Mouse (Mus musculus) megakaryocyte, embryonic 14.5 days (primary cell): ENCODE measurements around the gene Kif14. TPM values are rescaled to one million over a fixed set of nuclear protein-coding genes. Genes with fewer than 3 reads are reported as not detected.

Experiments used
- H3K27me3 ChIP-seq: replicated peaks from 2 replicates; pipeline ENCODE3; 2012; ENCODE audit warnings: inconsistent platforms
- H3K36me3 ChIP-seq: replicated peaks from 2 replicates; pipeline ENCODE3; 2012; ENCODE audit warnings: low read length, inconsistent platforms, mixed read lengths
- H3K4me1 ChIP-seq: 2 replicates; pipeline ENCODE4 v1.6.1; 2012; ENCODE audit warnings: inconsistent platforms
- H3K4me3 ChIP-seq: replicated peaks from 2 replicates; pipeline ENCODE3; 2012; ENCODE audit warnings: moderate library complexity, mild to moderate bottlenecking, inconsistent platforms
- H3K9me3 ChIP-seq: 2 replicates; pipeline ENCODE4 v1.6.1; 2012; ENCODE audit warnings: inconsistent platforms
- FLI1 ChIP-seq: IDR thresholded peaks from 2 replicates; pipeline ENCODE4 v1.6.1; 2012; ENCODE audit warnings: low read length, inconsistent platforms, mixed read lengths
- GATA1 ChIP-seq: IDR thresholded peaks from 3 replicates; pipeline ENCODE4 v1.6.1; 2012; ENCODE audit warnings: mixed read lengths, low read length, inconsistent platforms, borderline replicate concordance
- polyA plus RNA-seq: library from polyadenylated mRNA; stranded (reverse); fragments of >175 nt; gene quantifications from 2 replicates; pipeline ENCODE4 v1.2.3, GENCODE M21; 2012; ENCODE audit warnings: low replicate concordance; ENCODE audit not compliant: insufficient read depth

The Kif14 gene
- polyA plus RNA-seq, 1 experiment, result 0.32 TPM

GRCm38 (mm10) chr1:136525818-136526217 lies 59.7 kb downstream of the Kif14 start:
- H3K4me1 ChIP-seq, result no peaks in the 10 kb centered on the region
- H3K36me3 ChIP-seq, result peaks cover 82% of the 10 kb centered on the region
- TF ChIP-seq GATA1 (no peak), FLI1 (no peak)
- H3K27me3 ChIP-seq, result no peaks in the 10 kb centered on the region
- H3K4me3 ChIP-seq, result no peak overlapping the region
- no peaks in the 10 kb centered on the region for H3K9me3 ChIP-seq

- H3K9me3 ChIP-seq, result no peaks in the 10 kb centered on the region
- peaks cover 77% of the 10 kb centered on the region for H3K36me3 ChIP-seq
Measured at GRCm38 (mm10) chr1:136527163-136527562, 61.0 kb downstream of the Kif14 start.

GRCm38 (mm10) chr1:136532556-136532955 lies 66.4 kb downstream of the Kif14 start:
- TF ChIP-seq GATA1, result no peak
- TF ChIP-seq FLI1, result no peak
- Histone ChIP-seq H3K27me3 (no peaks in the 10 kb centered on the region), H3K36me3 (peaks cover 37% of the 10 kb centered on the region)

More at GRCm38 (mm10) chr1:136527163-136527562, 61.0 kb downstream of the Kif14 start:
- Histone ChIP-seq H3K4me3 (no peak overlapping the region), H3K4me1 (peaks cover under 1% of the 10 kb centered on the region; the same call in 1 of the 2 replicates), H3K27me3 (no peaks in the 10 kb centered on the region)
- TF ChIP-seq FLI1, result no peak
- TF ChIP-seq GATA1, result no peak

GRCm38 (mm10) chr1:136536947-136537346 lies 70.8 kb downstream of the Kif14 start:
- H3K9me3 ChIP-seq, result peaks cover 14% of the 10 kb centered on the region
- peaks cover 4% of the 10 kb centered on the region for H3K27me3 ChIP-seq
- peaks cover 9% of the 10 kb centered on the region; the same call in 1 of the 2 replicates for H3K4me1 ChIP-seq
- no peak overlapping the region for H3K4me3 ChIP-seq
- no peak for TF ChIP-seq GATA1
- no peak for TF ChIP-seq FLI1
- H3K36me3 ChIP-seq, result peaks cover 4% of the 10 kb centered on the region

More at GRCm38 (mm10) chr1:136532556-136532955, 66.4 kb downstream of the Kif14 start:
- peaks cover 7% of the 10 kb centered on the region for H3K9me3 ChIP-seq
- H3K4me3 ChIP-seq, result no peak overlapping the region
- peaks cover 9% of the 10 kb centered on the region; the same call in 1 of the 2 replicates for H3K4me1 ChIP-seq

GRCm38 (mm10) chr1:136538247-136538646 lies 72.1 kb downstream of the Kif14 start:
- H3K4me3 ChIP-seq, result no peak overlapping the region
- TF ChIP-seq GATA1, result no peak
- no peak for TF ChIP-seq FLI1
- H3K27me3 ChIP-seq, result peaks cover 5% of the 10 kb centered on the region
- H3K4me1 ChIP-seq, result 0 out of 2 replicates have a peak, but pooled peaks cover 3% of the 10 kb centered on the region
- H3K9me3 ChIP-seq, result peaks cover 14% of the 10 kb centered on the region
- peaks cover 4% of the 10 kb centered on the region for H3K36me3 ChIP-seq

- Histone ChIP-seq H3K4me3 (no peak overlapping the region), H3K27me3 (peaks cover 5% of the 10 kb centered on the region), H3K4me1 (no peaks in the 10 kb centered on the region), H3K36me3 (peaks cover 4% of the 10 kb centered on the region), H3K9me3 (peaks cover 14% of the 10 kb centered on the region)
- TF ChIP-seq GATA1 (no peak), FLI1 (no peak)
Measured at GRCm38 (mm10) chr1:136540407-136540895, 74.3 kb downstream of the Kif14 start.

GRCm38 (mm10) chr1:136541618-136542376 lies 75.7 kb downstream of the Kif14 start:
- Histone ChIP-seq H3K4me3 (no peak overlapping the region), H3K9me3 (peaks cover 14% of the 10 kb centered on the region), H3K27me3 (peaks cover 5% of the 10 kb centered on the region), H3K4me1 (no peaks in the 10 kb centered on the region), H3K36me3 (peaks cover 4% of the 10 kb centered on the region)
- no peak for TF ChIP-seq GATA1
- TF ChIP-seq FLI1, result no peak

GRCm38 (mm10) chr1:136543920-136544319 lies 77.8 kb downstream of the Kif14 start:
- no peaks in the 10 kb centered on the region for H3K36me3 ChIP-seq
- no peaks in the 10 kb centered on the region for H3K4me1 ChIP-seq
- H3K27me3 ChIP-seq, result peaks cover 5% of the 10 kb centered on the region
- no peaks in the 10 kb centered on the region; the same call in 1 of the 2 replicates for H3K9me3 ChIP-seq
- H3K4me3 ChIP-seq, result no peak overlapping the region
- TF ChIP-seq GATA1 (no peak), FLI1 (no peak)

- no peak overlapping the region for H3K4me3 ChIP-seq
- no peaks in the 10 kb centered on the region for H3K36me3 ChIP-seq
- no peaks in the 10 kb centered on the region for H3K9me3 ChIP-seq
- TF ChIP-seq FLI1, result no peak
- no peaks in the 10 kb centered on the region for H3K27me3 ChIP-seq
- peaks cover 8% of the 10 kb centered on the region for H3K4me1 ChIP-seq
Measured at GRCm38 (mm10) chr1:136547068-136547467, 80.9 kb downstream of the Kif14 start.

GRCm38 (mm10) chr1:136550285-136550684 lies 84.1 kb downstream of the Kif14 start:
- no peaks in the 10 kb centered on the region for H3K9me3 ChIP-seq
- H3K4me1 ChIP-seq, result peaks cover 8% of the 10 kb centered on the region
- H3K4me3 ChIP-seq, result no peak overlapping the region
- H3K36me3 ChIP-seq, result no peaks in the 10 kb centered on the region
- H3K27me3 ChIP-seq, result peaks cover 5% of the 10 kb centered on the region
- TF ChIP-seq GATA1, result no peak
- no peak for TF ChIP-seq FLI1
